Mouse (Mus musculus): ENCODE measurements at regions not wholly inside any gene's neighbourhood (a gene's known extent, or its start where the extent isn't known, plus 50 kb on each side); places are given as distances from the start of the nearest gene placed in this dataset.

DNA sequence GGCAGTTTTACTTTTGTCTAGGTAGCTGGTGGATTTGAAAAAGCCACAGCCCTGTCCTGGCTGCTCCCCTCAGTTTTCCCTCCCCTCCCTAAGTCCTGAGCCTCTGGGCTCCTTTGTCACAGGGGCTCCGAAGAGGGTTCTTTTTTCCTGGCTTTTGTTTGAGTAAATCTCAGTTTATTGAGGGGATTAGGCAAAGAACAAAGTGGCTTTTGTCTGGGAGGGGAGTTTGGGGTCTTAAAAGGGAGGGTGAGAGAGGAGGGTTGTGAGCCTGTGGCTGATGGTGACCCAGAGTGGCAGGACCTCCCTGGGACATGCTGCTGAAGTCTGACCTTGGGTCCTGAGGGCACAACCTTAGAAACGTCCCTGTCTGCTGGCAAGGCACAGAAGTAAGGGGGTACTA, 170.0 kb downstream of the Mex3b start:
- 45% methylated on average over 2 of the region's 2 CpGs for WGBS
- Histone ChIP-seq H3K4me3 (ENCODE audit: extremely low read depth, insufficient read depth, insufficient read length) (no peak overlapping the region), H3K27ac (ENCODE audit: insufficient read depth, low read length) (no peak overlapping the region), H3K4me1 (ENCODE audit: control insufficient read depth, insufficient read depth, insufficient read length) (no peaks in the 10 kb centered on the region), H3K36me3 (ENCODE audit: control insufficient read depth, insufficient read depth, low read length) (no peaks in the 10 kb centered on the region), H3K27me3 (ENCODE audit: control insufficient read depth, insufficient read depth, low read length) (no peaks in the 10 kb centered on the region)
- DNase-seq (ENCODE audit: low read depth in 1 of 2, low spot score in 2 of 2): no peak
- TF ChIP-seq CTCF (IDR thresholded peaks at IDR 0.05; ENCODE audit: extremely low read depth, insufficient read depth, insufficient read length, insufficient replicate concordance) (no peak), POLR2A (IDR thresholded peaks at IDR 0.05; ENCODE audit: low read depth, low read length) (no peak)

GRCm38 (mm10) chr7:83037714-83038113, 170.6 kb downstream of the Mex3b start:
- H3K4me1 ChIP-seq (ENCODE audit: control insufficient read depth, insufficient read depth, insufficient read length): no peaks in the 10 kb centered on the region
- H3K27me3 ChIP-seq (ENCODE audit: control insufficient read depth, insufficient read depth, low read length): no peaks in the 10 kb centered on the region
- 88% methylated on average over 2 of the region's 2 CpGs for WGBS

DNA sequence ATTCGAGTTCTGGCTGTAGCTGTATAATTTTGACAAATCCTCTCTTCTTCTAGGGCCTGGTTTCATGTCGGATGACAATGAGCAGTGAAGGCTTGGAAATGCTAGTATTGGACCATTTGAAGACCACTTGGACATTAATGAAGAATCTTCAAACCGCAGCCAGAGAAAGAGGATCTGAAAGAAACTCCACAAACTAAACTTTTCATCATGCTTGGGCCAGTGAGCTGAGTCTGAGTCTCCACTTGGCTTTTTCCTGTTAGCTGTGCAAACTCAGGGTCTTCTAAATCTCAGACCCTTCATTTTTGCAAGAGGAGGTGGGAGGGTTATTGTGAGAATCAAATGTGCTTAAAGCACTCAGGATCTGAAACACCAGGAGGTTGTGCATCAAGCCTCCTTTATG, 176.6 kb downstream of the Mex3b start:
- Histone ChIP-seq H3K27me3 (ENCODE audit: control insufficient read depth, insufficient read depth, low read length) (no peaks in the 10 kb centered on the region; the same call in 1 of the 2 replicates), H3K4me1 (ENCODE audit: control insufficient read depth, insufficient read depth, insufficient read length) (no peaks in the 10 kb centered on the region)
- TF ChIP-seq POLR2A (IDR thresholded peaks at IDR 0.05; ENCODE audit: low read depth, low read length): no peak
- no peak for TF ChIP-seq CTCF (IDR thresholded peaks at IDR 0.05; ENCODE audit: extremely low read depth, insufficient read depth, insufficient read length, insufficient replicate concordance)

More at GRCm38 (mm10) chr7:83037714-83038113, 170.6 kb downstream of the Mex3b start:
- Histone ChIP-seq H3K27ac (ENCODE audit: insufficient read depth, low read length) (no peak overlapping the region), H3K4me3 (ENCODE audit: extremely low read depth, insufficient read depth, insufficient read length) (no peak overlapping the region), H3K36me3 (ENCODE audit: control insufficient read depth, insufficient read depth, low read length) (no peaks in the 10 kb centered on the region)
- DNase-seq (ENCODE audit: low read depth in 1 of 2, low spot score in 2 of 2): no peak
- TF ChIP-seq CTCF (IDR thresholded peaks at IDR 0.05; ENCODE audit: extremely low read depth, insufficient read depth, insufficient read length, insufficient replicate concordance): no peak
- TF ChIP-seq POLR2A (IDR thresholded peaks at IDR 0.05; ENCODE audit: low read depth, low read length): no peak

DNA sequence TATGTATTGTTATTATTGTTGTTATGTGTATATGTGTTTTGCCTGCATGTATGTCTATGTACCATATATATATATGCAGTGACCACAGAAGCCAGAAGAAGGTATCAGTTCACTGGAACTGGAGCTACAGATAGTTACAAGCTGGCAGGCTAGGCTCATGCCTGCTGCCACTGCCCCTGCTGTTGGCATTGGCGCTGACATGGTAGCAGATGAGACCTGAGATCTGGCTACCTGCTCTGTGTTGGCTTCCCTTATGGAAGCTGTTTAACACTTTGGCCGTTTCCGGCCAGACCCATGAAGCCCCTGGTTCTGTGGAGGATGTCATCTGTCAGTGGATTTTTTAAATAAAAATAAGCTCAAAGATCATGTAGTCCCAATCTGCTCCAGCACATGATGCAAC, 178.1 kb downstream of the Mex3b start:
- Histone ChIP-seq H3K4me1 (ENCODE audit: control insufficient read depth, insufficient read depth, insufficient read length) (no peaks in the 10 kb centered on the region), H3K27me3 (ENCODE audit: control insufficient read depth, insufficient read depth, low read length) (no peaks in the 10 kb centered on the region; the same call in 1 of the 2 replicates), H3K36me3 (ENCODE audit: control insufficient read depth, insufficient read depth, low read length) (no peaks in the 10 kb centered on the region), H3K4me3 (ENCODE audit: extremely low read depth, insufficient read depth, insufficient read length) (no peak overlapping the region), H3K27ac (ENCODE audit: insufficient read depth, low read length) (no peak overlapping the region)
- TF ChIP-seq POLR2A (IDR thresholded peaks at IDR 0.05; ENCODE audit: low read depth, low read length) (no peak), CTCF (IDR thresholded peaks at IDR 0.05; ENCODE audit: extremely low read depth, insufficient read depth, insufficient read length, insufficient replicate concordance) (no peak)
- WGBS: 88% methylated on average over 3 of the region's 3 CpGs
- DNase-seq (ENCODE audit: low read depth in 1 of 2, low spot score in 2 of 2): no peak

More for the DNA sequence above, 176.6 kb downstream of the Mex3b start:
- Histone ChIP-seq H3K36me3 (ENCODE audit: control insufficient read depth, insufficient read depth, low read length) (no peaks in the 10 kb centered on the region), H3K4me3 (ENCODE audit: extremely low read depth, insufficient read depth, insufficient read length) (no peak overlapping the region), H3K27ac (ENCODE audit: insufficient read depth, low read length) (no peak overlapping the region)
- DNase-seq (ENCODE audit: low read depth in 1 of 2, low spot score in 2 of 2): no peak
- WGBS: 80% methylated on average over 3 of the region's 3 CpGs

DNA sequence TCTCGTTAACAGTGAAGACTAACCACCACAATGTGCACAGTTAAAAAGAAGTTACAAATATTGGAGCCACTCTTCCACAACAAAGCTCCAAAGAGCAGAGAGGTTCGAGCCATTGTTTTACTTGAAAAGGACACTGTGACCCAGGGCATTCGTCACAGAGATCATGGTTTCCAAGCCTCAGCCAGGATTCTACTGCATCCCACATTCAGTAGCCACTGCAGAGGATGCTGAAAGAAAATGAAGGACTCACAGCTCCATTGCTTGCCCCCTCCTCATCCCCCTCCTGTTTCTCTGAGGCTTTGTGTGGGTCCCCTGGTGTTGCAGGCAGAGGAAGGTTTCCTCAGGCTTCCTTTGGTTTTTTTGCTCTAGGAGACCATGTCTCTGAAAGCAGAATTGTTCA, 182.9 kb downstream of the Mex3b start:
- Histone ChIP-seq H3K36me3 (ENCODE audit: control insufficient read depth, insufficient read depth, low read length) (no peaks in the 10 kb centered on the region), H3K4me1 (ENCODE audit: control insufficient read depth, insufficient read depth, insufficient read length) (no peaks in the 10 kb centered on the region), H3K4me3 (ENCODE audit: extremely low read depth, insufficient read depth, insufficient read length) (no peak overlapping the region), H3K27me3 (ENCODE audit: control insufficient read depth, insufficient read depth, low read length) (no peaks in the 10 kb centered on the region; the same call in 1 of the 2 replicates), H3K27ac (ENCODE audit: insufficient read depth, low read length) (no peak overlapping the region)
- TF ChIP-seq CTCF (IDR thresholded peaks at IDR 0.05; ENCODE audit: extremely low read depth, insufficient read depth, insufficient read length, insufficient replicate concordance) (no peak), POLR2A (IDR thresholded peaks at IDR 0.05; ENCODE audit: low read depth, low read length) (no peak)
- WGBS: 81% methylated on average over 3 of the region's 3 CpGs
- DNase-seq (ENCODE audit: low read depth in 1 of 2, low spot score in 2 of 2): no peak

GRCm38 (mm10) chr7:83050833-83051497, 183.8 kb downstream of the Mex3b start:
- DNase-seq (ENCODE audit: low read depth in 1 of 2, low spot score in 2 of 2): no peak
- Histone ChIP-seq H3K4me1 (ENCODE audit: control insufficient read depth, insufficient read depth, insufficient read length) (no peaks in the 10 kb centered on the region), H3K27me3 (ENCODE audit: control insufficient read depth, insufficient read depth, low read length) (no peaks in the 10 kb centered on the region; the same call in 1 of the 2 replicates), H3K36me3 (ENCODE audit: control insufficient read depth, insufficient read depth, low read length) (no peaks in the 10 kb centered on the region), H3K4me3 (ENCODE audit: extremely low read depth, insufficient read depth, insufficient read length) (no peak overlapping the region), H3K27ac (ENCODE audit: insufficient read depth, low read length) (no peak overlapping the region)
- 83% methylated on average over 6 of the region's 6 CpGs for WGBS
- no peak for TF ChIP-seq POLR2A (IDR thresholded peaks at IDR 0.05; ENCODE audit: low read depth, low read length)
- TF ChIP-seq CTCF (IDR thresholded peaks at IDR 0.05; ENCODE audit: extremely low read depth, insufficient read depth, insufficient read length, insufficient replicate concordance): no peak

Data from spleen, adult 2 months (tissue).